Mouse (Mus musculus) forebrain, embryonic 10.5 days (tissue): ENCODE results near the gene Gm37240. TPM values are rescaled to one million over a fixed set of nuclear protein-coding genes. Genes with fewer than 3 reads are reported as not detected.

ENCODE experiments used
- DNase-seq: peaks from one replicate; pipeline ENCODE4 v3.0.0-alpha.2; 2017; ENCODE audit warnings: low spot score; ENCODE audit errors: extremely low spot score
- H3K27ac ChIP-seq: fragments of 300-500 bp; sonication (generic); 2 replicates; pipeline ENCODE4 v1.5.1; 2016; ENCODE audit warnings: mild to moderate bottlenecking
- H3K27me3 ChIP-seq: fragments of 300-500 bp; sonication (generic); 2 replicates; pipeline ENCODE4 v1.6.1; 2016; ENCODE audit warnings: mild to moderate bottlenecking; ENCODE audit not compliant: poor library complexity, severe bottlenecking
- H3K36me3 ChIP-seq: fragments of 300-500 bp; sonication (generic); replicated peaks from 2 replicates; pipeline ENCODE4 v1.6.1; 2016; ENCODE audit warnings: mild to moderate bottlenecking, moderate library complexity
- H3K4me1 ChIP-seq: fragments of 300-500 bp; sonication (generic); 2 replicates; pipeline ENCODE4 v1.6.1; 2016
- H3K4me3 ChIP-seq: fragments of 300-500 bp; sonication (generic); 2 replicates; pipeline ENCODE4 v1.5.1; 2016; ENCODE audit warnings: mild to moderate bottlenecking, moderate library complexity
- H3K9me3 ChIP-seq: fragments of 300-500 bp; sonication (generic); 2 replicates; pipeline ENCODE4 v1.6.1; 2016; ENCODE audit warnings: mild to moderate bottlenecking, moderate library complexity
- WGBS: fragments of 180-500 bp; shearing (Covaris S2); methylation state at CpG from one replicate; pipeline ENCODE4 v1.1.7; 2016; 5-methylcytosine and 5-hydroxymethylcytosine counted together
- polyA plus RNA-seq: library from polyadenylated mRNA; unstranded; fragments of >200 nt; fragmentation: Nextera tagmentation; extraction: Ambion mirVana; gene quantifications from 2 replicates; pipeline ENCODE4 v1.2.1, GENCODE M21; 2016

The Gm37240 gene
- polyA plus RNA-seq, 1 experiment from 2014 or later, result 0.77 TPM

- Histone ChIP-seq H3K9me3 (no peaks in the 10 kb centered on the region), H3K4me3 (no peak overlapping the region), H3K27ac (no peak overlapping the region), H3K4me1 (no peaks in the 10 kb centered on the region; the same call in 1 of the 2 replicates), H3K36me3 (no peaks in the 10 kb centered on the region), H3K27me3 (no peaks in the 10 kb centered on the region)
- DNase-seq, result no peak
- 80% methylated on average over 2 of the region's 2 CpGs for WGBS
Observed at GRCm38 (mm10) chr3:85456983-85457382, 430.3 kb downstream of the Gm37240 start.

- Histone ChIP-seq H3K4me3 (no peak overlapping the region), H3K27ac (no peak overlapping the region)
- 84% methylated on average over 3 of the region's 3 CpGs for WGBS
Observed at GRCm38 (mm10) chr3:85455453-85455852, 431.9 kb downstream of the Gm37240 start.

GRCm38 (mm10) chr3:85454001-85454400 lies 433.3 kb downstream of the Gm37240 start:
- WGBS, result 84% methylated on average over 6 of the region's 6 CpGs
- no peaks in the 10 kb centered on the region for H3K9me3 ChIP-seq
- H3K4me1 ChIP-seq, result peaks cover 29% of the 10 kb centered on the region
- no peaks in the 10 kb centered on the region for H3K36me3 ChIP-seq
- no peak overlapping the region for H3K4me3 ChIP-seq
- no peak for DNase-seq
- H3K27ac ChIP-seq, result no peak overlapping the region
- H3K27me3 ChIP-seq, result no peaks in the 10 kb centered on the region

More at GRCm38 (mm10) chr3:85455453-85455852, 431.9 kb downstream of the Gm37240 start:
- peaks cover 15% of the 10 kb centered on the region for H3K4me1 ChIP-seq
- DNase-seq, result no peak
- no peaks in the 10 kb centered on the region for H3K27me3 ChIP-seq
- no peaks in the 10 kb centered on the region for H3K9me3 ChIP-seq
- H3K36me3 ChIP-seq, result no peaks in the 10 kb centered on the region

- H3K36me3 ChIP-seq, result no peaks in the 10 kb centered on the region
- DNase-seq, result no peak
- H3K4me1 ChIP-seq, result peaks cover 32% of the 10 kb centered on the region
- H3K27ac ChIP-seq, result 0 out of 2 replicates have a peak overlapping the region, but pooled peaks have one; percentile 3
- H3K9me3 ChIP-seq, result no peaks in the 10 kb centered on the region
- H3K27me3 ChIP-seq, result no peaks in the 10 kb centered on the region
- no peak overlapping the region for H3K4me3 ChIP-seq
- 59% methylated on average over 4 of the region's 4 CpGs for WGBS
Observed at GRCm38 (mm10) chr3:85449461-85449860, 437.9 kb downstream of the Gm37240 start.

- H3K4me1 ChIP-seq, result no peaks in the 10 kb centered on the region; the same call in 1 of the 2 replicates
- WGBS, result 93% methylated on average over 5 of the region's 5 CpGs
- H3K36me3 ChIP-seq, result no peaks in the 10 kb centered on the region
- H3K27me3 ChIP-seq, result no peaks in the 10 kb centered on the region
- no peak for DNase-seq
- H3K27ac ChIP-seq, result no peak overlapping the region
- H3K4me3 ChIP-seq, result no peak overlapping the region
- H3K9me3 ChIP-seq, result no peaks in the 10 kb centered on the region
Observed at GRCm38 (mm10) chr3:85442781-85443180, 444.5 kb downstream of the Gm37240 start.

- Histone ChIP-seq H3K4me1 (no peaks in the 10 kb centered on the region; the same call in 1 of the 2 replicates), H3K9me3 (no peaks in the 10 kb centered on the region), H3K27me3 (no peaks in the 10 kb centered on the region), H3K36me3 (no peaks in the 10 kb centered on the region), H3K4me3 (no peak overlapping the region), H3K27ac (no peak overlapping the region)
- WGBS, result 94% methylated on average over 8 of the region's 8 CpGs
- no peak for DNase-seq
Observed at GRCm38 (mm10) chr3:85442261-85442660, 445.1 kb downstream of the Gm37240 start.

- H3K4me1 ChIP-seq, result 0 out of 2 replicates have a peak, but pooled peaks cover 6% of the 10 kb centered on the region
- no peak for DNase-seq
- H3K27me3 ChIP-seq, result no peaks in the 10 kb centered on the region
- no peak overlapping the region for H3K4me3 ChIP-seq
- H3K9me3 ChIP-seq, result no peaks in the 10 kb centered on the region
- 77% methylated on average over 4 of the region's 4 CpGs for whole genome bisulfite sequencing
- H3K27ac ChIP-seq, result no peak overlapping the region
- H3K36me3 ChIP-seq, result no peaks in the 10 kb centered on the region
Observed at GRCm38 (mm10) chr3:85435406-85435805, 451.9 kb downstream of the Gm37240 start.

GRCm38 (mm10) chr3:85431208-85431607 lies 456.1 kb downstream of the Gm37240 start:
- no peaks in the 10 kb centered on the region for H3K9me3 ChIP-seq
- no peaks in the 10 kb centered on the region for H3K27me3 ChIP-seq
- no peak overlapping the region for H3K4me3 ChIP-seq
- H3K27ac ChIP-seq, result no peak overlapping the region
- DNase-seq, result no peak
- 0 out of 2 replicates have a peak, but pooled peaks cover 6% of the 10 kb centered on the region for H3K4me1 ChIP-seq
- no peaks in the 10 kb centered on the region for H3K36me3 ChIP-seq
- WGBS, result 96% methylated on average over 4 of the region's 4 CpGs

- Histone ChIP-seq H3K4me3 (no peak overlapping the region), H3K27ac (no peak overlapping the region), H3K36me3 (no peaks in the 10 kb centered on the region), H3K9me3 (no peaks in the 10 kb centered on the region), H3K27me3 (no peaks in the 10 kb centered on the region), H3K4me1 (peaks cover 14% of the 10 kb centered on the region)
- 66% methylated on average over 5 of the region's 5 CpGs for WGBS
- DNase-seq, result peak; percentile 11
Observed at GRCm38 (mm10) chr3:85423376-85423997, 463.8 kb downstream of the Gm37240 start.

- Histone ChIP-seq H3K4me1 (peaks cover 14% of the 10 kb centered on the region), H3K27ac (no peak overlapping the region), H3K36me3 (no peaks in the 10 kb centered on the region), H3K27me3 (no peaks in the 10 kb centered on the region), H3K4me3 (no peak overlapping the region), H3K9me3 (no peaks in the 10 kb centered on the region)
- peak; percentile 4 for DNase-seq
- WGBS, result 93% methylated on average over 9 of the region's 9 CpGs
Observed at GRCm38 (mm10) chr3:85421403-85421802, 465.9 kb downstream of the Gm37240 start.

GRCm38 (mm10) chr3:85417663-85418062 lies 469.7 kb downstream of the Gm37240 start:
- Histone ChIP-seq H3K4me3 (no peak overlapping the region), H3K27ac (no peak overlapping the region), H3K36me3 (no peaks in the 10 kb centered on the region), H3K27me3 (no peaks in the 10 kb centered on the region), H3K4me1 (peaks cover 2% of the 10 kb centered on the region; the same call in 1 of the 2 replicates), H3K9me3 (no peaks in the 10 kb centered on the region)
- WGBS, result 92% methylated on average over 4 of the region's 4 CpGs
- no peak for DNase-seq

- no peak for DNase-seq
- Histone ChIP-seq H3K4me3 (no peak overlapping the region), H3K36me3 (no peaks in the 10 kb centered on the region), H3K27me3 (no peaks in the 10 kb centered on the region), H3K27ac (no peak overlapping the region), H3K9me3 (peaks cover 15% of the 10 kb centered on the region), H3K4me1 (peaks cover 5% of the 10 kb centered on the region)
Observed at GRCm38 (mm10) chr3:85398841-85399240, 488.5 kb downstream of the Gm37240 start.

GRCm38 (mm10) chr3:85398483-85398835 lies 488.9 kb downstream of the Gm37240 start:
- no peaks in the 10 kb centered on the region for H3K27me3 ChIP-seq
- 79% methylated on average over 1 of the region's 1 CpGs for WGBS
- H3K36me3 ChIP-seq, result no peaks in the 10 kb centered on the region
- H3K27ac ChIP-seq, result no peak overlapping the region
- no peak for DNase-seq
- peaks cover 5% of the 10 kb centered on the region for H3K4me1 ChIP-seq
- no peak overlapping the region for H3K4me3 ChIP-seq
- H3K9me3 ChIP-seq, result peaks cover 15% of the 10 kb centered on the region
